Mouse (Mus musculus): Measurements from ENCODE around the gene Fignl1.

The Fignl1 gene

GRCm38 (mm10) chr11:11808820-11809403 lies at the start of gene Fignl1:
TSS of gene Fignl1 (minus strand) at chr11:11808962.
- peak; percentile 99 for DNase-seq

- DNase-seq: no peak
Measured at GRCm38 (mm10) chr11:11856959-11857358, 48.2 kb upstream of the Fignl1 start.

GRCm38 (mm10) chr11:11855685-11856131 lies 46.9 kb upstream of the Fignl1 start:
- no peak for DNase-seq

GRCm38 (mm10) chr11:11855061-11855672 lies 46.4 kb upstream of the Fignl1 start:
- no peak for DNase-seq

GRCm38 (mm10) chr11:11853731-11854461 lies 45.1 kb upstream of the Fignl1 start:
- no peak for DNase-seq

- DNase-seq: no peak
Measured at GRCm38 (mm10) chr11:11851957-11852505, 43.3 kb upstream of the Fignl1 start.

GRCm38 (mm10) chr11:11850476-11851267 lies 41.9 kb upstream of the Fignl1 start:
- DNase-seq: no peak

GRCm38 (mm10) chr11:11849513-11850311 lies 41.0 kb upstream of the Fignl1 start:
- DNase-seq: no peak

- DNase-seq: no peak
Measured at GRCm38 (mm10) chr11:11848467-11848866, 39.7 kb upstream of the Fignl1 start.

- no peak for DNase-seq
Measured at GRCm38 (mm10) chr11:11845044-11845443, 36.3 kb upstream of the Fignl1 start.

- DNase-seq: no peak
Measured at GRCm38 (mm10) chr11:11844367-11844971, 35.7 kb upstream of the Fignl1 start.

GRCm38 (mm10) chr11:11841590-11841989 lies 32.8 kb upstream of the Fignl1 start:
- no peak for DNase-seq

GRCm38 (mm10) chr11:11840746-11841145 lies 32.0 kb upstream of the Fignl1 start:
- no peak for DNase-seq

GRCm38 (mm10) chr11:11839874-11840273 lies 31.1 kb upstream of the Fignl1 start:
- DNase-seq: no peak

- no peak for DNase-seq
Measured at GRCm38 (mm10) chr11:11837384-11837783, 28.6 kb upstream of the Fignl1 start.

- no peak for DNase-seq
Measured at GRCm38 (mm10) chr11:11836713-11837370, 28.1 kb upstream of the Fignl1 start.

GRCm38 (mm10) chr11:11836262-11836661 lies 27.5 kb upstream of the Fignl1 start:
- no peak for DNase-seq

- DNase-seq: no peak
Measured at GRCm38 (mm10) chr11:11835791-11836190, 27.0 kb upstream of the Fignl1 start.

- DNase-seq: no peak
Measured at GRCm38 (mm10) chr11:11835361-11835760, 26.6 kb upstream of the Fignl1 start.

GRCm38 (mm10) chr11:11833100-11833499 lies 24.3 kb upstream of the Fignl1 start:
- no peak for DNase-seq

GRCm38 (mm10) chr11:11832755-11833084 lies 24.0 kb upstream of the Fignl1 start:
- DNase-seq: no peak

Measured in thymus, postnatal 25 days (tissue).